Mouse (Mus musculus) small intestine, adult 10 weeks (tissue): ENCODE results near the gene Cpt2. TPM values are rescaled to one million over a fixed set of nuclear protein-coding genes. Genes with fewer than 3 reads are reported as not detected.

Experiments used
- polyA plus RNA-seq: library from polyadenylated mRNA; stranded (reverse); fragments of 350-450 nt; fragmentation: Illumina TruSeq; extraction: RNeasy Lipid Tissue Mini Kit (QIAGEN cat#74804); gene quantifications from one replicate; pipeline ENCODE4 v1.2.3, GENCODE M21; 2014; ENCODE audit warnings: low replicate concordance

Cpt2 gene
- polyA plus RNA-seq: 256 TPM

DNA sequence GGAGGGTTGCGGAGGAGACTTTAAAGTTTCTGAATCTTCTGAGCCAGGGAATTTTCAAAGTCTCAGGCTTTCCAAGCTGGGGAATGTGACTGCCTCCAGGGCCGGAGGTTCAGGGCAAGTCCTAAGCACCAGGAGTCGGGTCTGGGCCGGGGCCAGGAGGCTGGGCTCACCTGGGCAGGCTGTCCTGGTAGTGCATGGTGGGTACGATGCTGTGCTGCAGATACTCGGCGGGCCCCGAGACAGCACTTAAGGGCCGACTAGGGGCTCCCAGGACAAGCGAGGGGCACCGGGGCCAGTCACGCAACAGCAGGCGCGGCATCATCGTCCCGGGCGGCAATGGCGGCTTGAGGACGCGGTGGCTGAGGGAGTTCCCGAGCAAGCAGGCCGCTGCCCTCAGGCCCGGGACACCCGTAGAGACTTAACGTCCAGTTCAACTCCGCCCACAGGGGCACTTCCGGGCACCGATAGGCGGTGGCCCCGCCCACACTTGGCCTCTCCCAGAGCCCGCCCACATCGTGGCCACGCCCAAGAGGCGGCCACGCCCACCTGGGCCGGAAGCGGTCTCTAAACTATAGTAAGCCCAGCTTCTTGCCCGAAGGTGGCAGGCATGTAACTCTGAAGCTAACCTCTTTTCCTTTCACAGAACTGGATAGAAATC, at the start of gene Cpt2:
Gene Cpt2, minus strand, starts transcription at position 466 of the 658 bp plus-strand sequence.

GRCm38 (mm10) chr4:107967966-107968682, 44.7 kb upstream of the Cpt2 start, which contains the start of gene Slc1a7:
Gene Slc1a7 (plus strand): TSS chr4:107968332.

GRCm38 (mm10) chr4:107889731-107890432, 33.5 kb downstream of the Cpt2 start, which contains the start of gene 0610037L13Rik:
Gene 0610037L13Rik (plus strand): TSS chr4:107889813.

GRCm38 (mm10) chr4:107879254-107880050, 44.0 kb downstream of the Cpt2 start, which contains the start of gene Magoh:
Gene Magoh (plus strand): TSS chr4:107879755.

Other genes starting within 250 kb of the Cpt2 start
- not detected for gene Dmrtb1, start 239.4 kb downstream of the Cpt2 start, polyA plus RNA-seq
- 0.48 TPM for gene Lrp8, start 121.3 kb downstream of the Cpt2 start, polyA plus RNA-seq
- gene Magoh, start 43.9 kb downstream of the Cpt2 start, polyA plus RNA-seq: 181 TPM
- gene 0610037L13Rik, start 33.8 kb downstream of the Cpt2 start, polyA plus RNA-seq: 15.6 TPM
- gene Slc1a7, start 44.7 kb upstream of the Cpt2 start, polyA plus RNA-seq: not detected
- gene Podn, start 172.8 kb upstream of the Cpt2 start, polyA plus RNA-seq: 6.1 TPM
- gene Scp2, start 221.4 kb upstream of the Cpt2 start, polyA plus RNA-seq: 1,645 TPM
- 9.0 TPM for gene Echdc2, start 241.8 kb upstream of the Cpt2 start, polyA plus RNA-seq